Mouse (Mus musculus): ENCODE results near the gene Atrn.

Gene Atrn

DNA sequence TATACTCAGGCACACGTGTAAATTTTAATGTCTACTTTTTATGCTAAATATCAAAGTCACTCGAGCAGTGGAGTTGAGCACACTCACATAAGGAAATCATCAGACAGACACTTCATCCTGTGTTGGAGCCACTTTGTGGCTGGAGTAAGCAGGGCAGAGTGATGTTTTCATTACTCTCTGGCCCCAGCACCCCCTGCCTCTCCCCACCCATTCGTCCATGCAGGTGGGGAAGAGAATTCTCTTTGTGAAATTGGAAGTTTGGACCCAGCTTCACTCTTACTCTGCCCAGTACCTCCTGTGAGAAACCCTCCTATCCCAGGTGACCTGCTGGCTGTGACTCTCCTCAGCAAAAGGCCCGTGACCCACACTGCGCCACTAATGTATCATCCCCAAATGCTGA, 132.4 kb downstream of the Atrn start:
- DNase-seq (ENCODE audit: extremely low spot score), result no peak

GRCm38 (mm10) chr2:131040854-131041825, 134.8 kb downstream of the Atrn start:
- DNase-seq (ENCODE audit: extremely low spot score), result peak; percentile 48

DNA sequence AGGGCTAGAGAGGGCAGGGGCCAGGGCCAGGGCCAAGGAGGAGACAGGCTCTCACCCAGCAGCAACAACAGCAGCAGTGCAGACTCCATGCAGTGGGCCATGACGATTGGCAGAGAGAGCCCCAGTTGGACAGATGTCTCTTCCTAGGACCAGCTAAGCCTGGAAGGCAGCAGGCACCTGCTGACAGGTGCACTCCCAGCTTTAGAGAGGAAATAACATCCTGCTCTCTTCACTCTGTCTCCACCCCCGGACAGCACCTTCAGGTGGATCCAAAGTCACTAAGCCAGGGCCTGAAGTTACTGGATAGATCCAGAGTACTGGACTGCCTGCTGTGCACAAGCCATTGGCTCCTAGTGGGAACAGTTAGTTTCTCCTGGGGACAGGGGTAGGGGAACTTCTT, 136.7 kb downstream of the Atrn start, which contains the start of gene Gfra4:
Gfra4 (minus strand) TSS at position 101 of the 400 bp plus-strand sequence.
- DNase-seq (ENCODE audit: extremely low spot score), result no peak

- DNase-seq (ENCODE audit: extremely low spot score), result peak; percentile 22
Measured at GRCm38 (mm10) chr2:131044354-131044852, 138.1 kb downstream of the Atrn start.

DNA sequence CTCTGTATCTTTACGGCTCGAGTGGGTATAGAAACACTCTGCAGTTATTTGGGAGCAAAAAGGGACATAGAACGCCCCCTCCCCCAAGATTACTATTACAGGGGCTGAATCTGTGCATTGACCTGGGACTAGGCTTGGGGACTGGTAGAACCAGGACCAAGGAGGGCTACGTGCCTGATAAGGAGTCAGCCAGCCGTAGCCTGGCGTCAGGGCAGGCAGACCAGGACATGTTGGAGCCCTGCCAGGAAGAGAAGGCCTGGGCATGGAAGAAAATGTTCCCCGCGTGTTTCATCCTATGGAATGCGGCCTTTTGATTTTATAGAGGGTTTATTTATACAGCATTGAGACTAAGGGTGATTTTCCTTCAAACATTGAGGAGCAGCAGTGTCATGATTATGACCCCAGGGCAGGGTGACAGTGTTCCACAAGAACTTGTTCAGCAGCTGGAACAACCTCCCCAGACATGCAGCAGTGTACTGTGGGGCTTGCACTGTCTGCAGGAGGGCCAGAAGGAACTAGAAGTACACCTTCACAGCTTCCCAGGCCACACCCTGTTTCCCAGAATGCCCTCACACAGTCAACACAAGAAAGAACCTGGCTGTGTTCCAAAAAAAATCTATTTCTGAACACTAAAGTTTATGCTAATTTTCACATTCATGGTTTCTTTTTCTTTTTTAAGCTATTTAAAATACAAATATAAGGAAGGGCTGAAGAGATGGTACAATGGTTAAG, 138.9 kb downstream of the Atrn start:
- DNase-seq (ENCODE audit: extremely low spot score), result no peak

- DNase-seq (ENCODE audit: extremely low spot score), result no peak
Measured at GRCm38 (mm10) chr2:131046025-131046424, 139.7 kb downstream of the Atrn start.

DNA sequence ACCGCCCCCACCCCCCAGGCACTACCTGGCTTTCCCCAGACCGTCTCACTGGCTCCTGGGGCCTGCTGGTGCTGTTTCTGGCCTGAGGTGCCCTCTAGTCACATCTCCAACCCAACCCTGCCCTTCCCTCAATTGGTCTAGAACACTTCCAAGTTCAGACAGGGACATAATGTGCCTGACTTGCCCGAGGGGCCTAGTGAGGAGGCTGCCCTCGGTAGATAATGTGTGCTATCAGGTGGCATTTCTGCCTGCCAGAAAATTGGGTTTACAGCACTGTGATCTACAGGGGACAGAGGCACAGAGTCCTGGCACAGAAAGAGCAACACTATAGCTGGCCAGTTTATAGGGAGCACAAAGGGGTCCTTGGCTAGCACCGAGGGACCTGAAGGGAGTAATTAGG, 145.7 kb downstream of the Atrn start:
- DNase-seq (ENCODE audit: extremely low spot score), result no peak

- DNase-seq (ENCODE audit: extremely low spot score), result no peak
Measured at GRCm38 (mm10) chr2:131052862-131053418, 146.6 kb downstream of the Atrn start.

DNA sequence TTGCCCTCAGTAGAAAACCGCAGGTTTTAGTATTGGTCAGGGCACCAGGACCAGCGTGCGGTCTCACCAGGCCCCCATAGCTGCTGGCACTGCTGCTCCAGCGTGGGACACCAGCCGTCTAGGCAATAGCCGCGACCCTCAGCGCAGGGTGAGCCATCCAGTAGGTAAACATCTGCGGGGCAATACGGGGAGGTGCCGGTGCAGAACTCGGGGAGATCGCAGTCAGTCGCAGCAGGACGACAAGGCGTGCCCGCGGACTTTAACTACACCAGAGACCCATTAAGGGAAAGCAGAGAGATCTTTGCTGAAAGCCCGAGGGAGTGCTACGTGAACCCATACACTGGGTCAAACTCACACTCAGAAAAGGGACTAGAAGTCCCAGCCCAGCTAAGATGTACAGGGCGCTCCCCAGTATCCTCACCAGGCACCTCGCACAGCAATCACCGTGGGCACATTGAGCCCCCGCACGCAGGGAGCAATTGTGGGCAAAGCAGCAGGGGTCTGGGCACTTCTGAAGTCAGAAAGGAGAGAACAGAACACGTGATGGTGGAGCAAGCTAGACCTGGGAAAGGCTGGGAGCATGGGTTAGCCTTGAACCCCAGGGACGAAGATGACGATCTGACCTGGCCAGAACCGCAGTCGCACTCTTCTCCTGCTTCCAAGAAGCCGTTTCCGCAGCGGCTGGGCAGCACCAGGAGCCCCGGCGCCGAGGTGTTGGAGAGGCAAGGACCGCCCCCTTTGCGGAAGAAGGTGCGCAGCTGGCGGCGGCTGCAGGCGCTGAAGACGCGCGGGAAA, 147.8 kb downstream of the Atrn start:
- no peak for DNase-seq (ENCODE audit: extremely low spot score)

DNA sequence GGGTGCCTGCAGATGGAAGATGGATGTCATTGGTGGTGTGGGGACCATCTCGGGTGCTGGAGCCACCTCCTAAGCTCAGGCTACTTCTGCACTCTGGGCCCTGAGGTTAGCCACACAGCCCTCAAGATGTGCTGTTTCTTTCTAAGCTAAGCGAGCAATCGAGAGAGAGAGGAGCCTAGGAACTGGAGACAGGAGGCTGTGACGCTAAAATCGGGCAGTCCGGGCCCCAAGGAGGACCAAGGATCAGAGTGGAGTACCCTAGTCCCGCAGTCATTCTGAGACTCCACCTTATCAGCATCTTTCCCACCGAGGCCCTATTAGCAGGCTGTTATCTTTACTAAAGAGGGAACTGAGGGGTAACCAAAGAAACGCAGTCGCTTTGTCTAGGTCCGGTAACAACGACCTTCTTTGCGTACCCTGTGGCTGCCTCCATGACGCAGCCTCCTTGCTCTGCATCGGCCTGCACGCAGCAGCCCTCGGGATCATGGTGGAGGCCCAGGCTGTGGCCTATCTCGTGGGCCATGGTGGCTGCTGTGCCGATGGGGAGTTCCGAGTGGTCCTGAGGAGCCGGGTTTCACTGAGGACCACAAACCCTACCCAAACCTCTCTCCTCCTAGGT, 148.5 kb downstream of the Atrn start:
- peak; percentile 33 for DNase-seq (ENCODE audit: extremely low spot score)

GRCm38 (mm10) chr2:131055631-131056030, 149.3 kb downstream of the Atrn start:
- DNase-seq (ENCODE audit: extremely low spot score), result peak; percentile 78

DNA sequence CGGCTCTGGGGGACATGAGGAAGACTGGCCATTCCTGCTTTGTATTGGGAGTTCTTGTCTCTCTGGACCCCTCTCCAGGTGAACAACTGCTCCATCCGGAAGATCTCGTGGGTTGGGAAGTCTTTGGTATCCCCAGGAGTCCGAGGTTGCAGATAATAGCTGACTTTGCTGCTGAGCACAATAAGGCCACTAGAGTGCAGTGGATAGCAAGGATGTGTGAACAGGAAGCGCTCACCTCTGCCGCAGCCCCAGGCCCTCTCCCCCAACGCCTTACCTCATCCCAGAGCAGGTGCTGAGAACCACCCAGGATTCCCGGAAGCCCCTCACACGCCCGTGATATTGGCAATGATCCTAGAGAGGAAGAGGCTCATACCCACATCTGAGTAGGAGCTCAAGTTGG, 149.9 kb downstream of the Atrn start:
- DNase-seq (ENCODE audit: extremely low spot score), result peak; percentile 63

GRCm38 (mm10) chr2:131058672-131059071, 152.4 kb downstream of the Atrn start:
- DNase-seq (ENCODE audit: extremely low spot score), result no peak

DNA sequence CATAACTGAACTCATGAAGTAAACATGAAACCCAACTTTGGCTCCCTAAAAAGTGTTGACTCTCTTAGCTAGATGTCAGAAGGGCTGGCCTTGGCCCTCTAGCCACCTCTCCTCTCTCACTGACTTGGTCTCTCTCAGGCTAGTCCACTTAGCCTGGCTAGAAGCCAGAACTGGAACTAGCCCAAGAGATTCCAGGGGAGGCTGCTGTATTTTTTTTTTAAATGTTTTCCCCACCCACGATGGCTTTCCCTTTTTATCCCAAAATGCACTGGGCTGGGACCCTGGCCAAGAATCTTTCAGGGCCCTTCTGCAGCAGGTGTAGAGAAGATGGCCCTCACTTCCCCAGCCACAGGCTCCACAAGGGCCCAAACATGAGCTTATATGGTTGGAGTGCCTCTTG, 153.1 kb downstream of the Atrn start:
- no peak for DNase-seq (ENCODE audit: extremely low spot score)

DNA sequence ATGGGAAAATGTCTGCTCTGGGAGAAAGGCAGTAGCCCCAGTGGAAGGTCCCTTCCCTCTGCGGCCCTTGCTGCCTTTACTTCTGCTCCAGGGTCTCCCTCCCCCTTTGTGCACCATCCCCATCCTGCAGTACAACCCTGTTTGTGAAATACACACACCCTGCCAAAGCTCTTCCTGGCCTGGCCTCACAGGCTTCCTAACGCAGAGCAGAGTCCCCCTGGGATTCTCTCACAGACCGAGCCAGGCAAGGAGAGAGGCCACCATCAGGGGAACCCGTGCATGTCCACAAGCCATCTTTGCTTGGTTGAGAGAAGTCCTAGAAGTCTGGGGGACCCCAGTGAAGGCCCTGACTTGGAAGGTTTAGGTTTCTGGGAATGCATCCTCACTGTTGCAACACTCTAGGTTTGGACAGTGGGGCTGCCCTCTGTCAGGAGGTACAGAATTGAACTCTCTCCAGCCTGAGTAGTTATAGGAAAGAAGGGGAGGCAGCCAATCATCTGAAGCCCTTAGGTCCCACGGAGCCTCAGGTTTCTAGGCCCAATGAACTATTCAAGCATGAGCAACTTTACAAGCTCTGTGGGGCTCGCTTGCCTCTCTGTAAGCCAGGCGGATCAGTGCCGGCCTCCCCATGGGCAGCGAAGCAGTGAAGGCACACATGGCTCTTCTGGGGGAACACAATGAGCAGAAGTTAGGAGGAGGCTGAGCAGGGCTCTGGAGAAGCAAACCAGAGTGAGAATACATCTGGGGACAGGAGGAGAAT, 153.7 kb downstream of the Atrn start:
- DNase-seq (ENCODE audit: extremely low spot score), result no peak

GRCm38 (mm10) chr2:131060784-131061183, 154.5 kb downstream of the Atrn start:
- DNase-seq (ENCODE audit: extremely low spot score), result peak; percentile 13

GRCm38 (mm10) chr2:131061607-131062006, 155.3 kb downstream of the Atrn start:
- no peak for DNase-seq (ENCODE audit: extremely low spot score)

- peak; percentile 9 for DNase-seq (ENCODE audit: extremely low spot score)
Measured at GRCm38 (mm10) chr2:131063404-131063864, 157.1 kb downstream of the Atrn start, which contains the start of gene Adam33. Gene Adam33, minus strand, starts transcription at chr2:131063814.

DNA sequence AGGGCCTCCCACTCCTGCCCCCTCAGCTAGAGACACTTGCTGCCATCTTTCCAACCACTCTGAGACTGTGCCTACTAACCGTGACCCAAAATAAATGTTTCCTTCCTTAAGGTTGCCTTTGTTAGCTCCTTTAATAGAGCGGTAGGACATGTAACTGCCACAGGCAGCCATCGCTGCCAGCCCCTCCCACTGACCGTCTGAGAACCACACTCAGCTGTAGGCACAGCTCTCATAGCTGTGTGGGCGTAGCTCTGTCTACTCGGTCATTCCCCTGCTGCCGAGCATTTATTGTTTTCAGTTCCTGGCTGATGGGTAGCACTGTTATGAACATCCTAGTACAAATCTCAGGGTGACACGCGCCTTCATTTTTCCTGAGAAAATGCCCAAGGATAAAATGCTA, 160.0 kb downstream of the Atrn start:
- DNase-seq (ENCODE audit: extremely low spot score), result no peak

DNA sequence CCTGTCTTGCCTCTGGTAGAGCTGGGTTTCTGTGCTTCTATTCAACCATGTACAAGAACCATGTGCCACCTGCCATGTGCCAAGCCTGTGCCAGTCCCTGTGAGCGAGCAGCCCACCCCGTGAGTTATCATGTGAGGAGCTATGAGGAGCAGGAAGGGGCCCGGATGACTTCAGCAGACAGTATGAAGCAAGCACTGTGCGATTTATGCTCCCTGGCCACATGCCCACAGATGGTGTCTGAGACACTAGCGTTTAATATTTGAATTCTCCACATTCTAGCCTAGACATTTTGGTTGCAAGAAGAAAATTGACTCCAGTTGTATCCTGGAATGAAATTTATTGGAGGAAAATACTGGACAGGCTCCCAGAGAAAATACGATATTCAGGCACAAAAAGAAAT, 161.2 kb downstream of the Atrn start:
- DNase-seq (ENCODE audit: extremely low spot score), result no peak

Measured in embryo, embryonic 9.5 days (tissue).